Mouse (Mus musculus): Measurements from ENCODE around the gene Prss45. TPM values are rescaled to one million over a fixed set of nuclear protein-coding genes. Genes with fewer than 3 reads are reported as not detected.

The Prss45 gene
- total RNA-seq, 2 experiments from 2014 or later, result 0.50 to 0.74 TPM

Other genes with a start within 250 kb of the Prss45 start
- 1 to 10 TPM; 2.1 to 2.6 TPM for gene Nradd, start 210.1 kb upstream of the Prss45 start, total RNA-seq (2021)
- gene Nbeal2, start 180.4 kb upstream of the Prss45 start, total RNA-seq (2021), result 1 to 10 TPM; 9.1 to 9.8 TPM
- gene Ccdc12, start 178.1 kb upstream of the Prss45 start, total RNA-seq (2021), result 10 to 100 TPM; 46.7 to 49.7 TPM
- under 1 TPM; 0.49 to 0.75 TPM for gene Myl3, start 92.7 kb upstream of the Prss45 start, total RNA-seq (2021)
- 1 to 10 TPM; 6.7 to 7.6 TPM for gene Pth1r, start 87.4 kb upstream of the Prss45 start, total RNA-seq (2021)
- not detected for gene Prss42, start 36.4 kb upstream of the Prss45 start, total RNA-seq (2021)
- gene Prss44, start 20.6 kb upstream of the Prss45 start, total RNA-seq (2021), result not detected
- under 1 TPM; 0.21 to 0.27 TPM for gene Prss43, start 7.9 kb upstream of the Prss45 start, total RNA-seq (2021)
- gene Prss46, start 9.9 kb downstream of the Prss45 start, total RNA-seq (2021), result under 1 TPM in 1 of 2 experiments, not detected in 1; 0.39 TPM
- gene Prss50, start 23.4 kb downstream of the Prss45 start, total RNA-seq (2021), result under 1 TPM; 0.31 to 0.41 TPM
- 10 to 100 TPM; 11.6 to 15.4 TPM for gene Als2cl, start 45.3 kb downstream of the Prss45 start, total RNA-seq (2021)
- 1 to 10 TPM; 1.7 to 1.8 TPM for gene Tmie, start 45.5 kb downstream of the Prss45 start, total RNA-seq (2021)
- not detected for gene Fam240a, start 82.3 kb downstream of the Prss45 start, total RNA-seq (2021)
- gene Tdgf1, start 111.6 kb downstream of the Prss45 start, total RNA-seq (2021), result not detected
- gene Lrrc2, start 117.0 kb downstream of the Prss45 start, total RNA-seq (2021), result 1 to 10 TPM; 1.6 to 1.7 TPM
- gene Rtp3, start 156.0 kb downstream of the Prss45 start, total RNA-seq (2021), result under 1 TPM in 1 of 2 experiments, not detected in 1; 0.21 TPM
- 1 to 10 TPM in 1 of 2 experiments, not detected in 1; 2.0 TPM for gene Ltf, start 184.7 kb downstream of the Prss45 start, total RNA-seq (2021)
- 1 to 10 TPM in 1 of 2 experiments, under 1 TPM in 1; 0.69 to 1.5 TPM for gene Ccrl2, start 222.9 kb downstream of the Prss45 start, total RNA-seq (2021)